Mouse (Mus musculus) thymus, postnatal 4 days (tissue): Measurements from ENCODE around the gene Lrrc28.

ENCODE experiments used
- DNase-seq: peaks from one replicate; pipeline ENCODE4 v3.0.0; 2021

The Lrrc28 gene

GRCm38 (mm10) chr7:67642955-67643354, 2.1 kb downstream of the Lrrc28 start:
- DNase-seq, result no peak

GRCm38 (mm10) chr7:67639006-67639405, 6.1 kb downstream of the Lrrc28 start:
- DNase-seq, result no peak

GRCm38 (mm10) chr7:67636161-67636560, 8.9 kb downstream of the Lrrc28 start:
- DNase-seq, result no peak

GRCm38 (mm10) chr7:67634210-67634609, 10.9 kb downstream of the Lrrc28 start:
- no peak for DNase-seq

- DNase-seq, result peak; percentile 54
Observed at GRCm38 (mm10) chr7:67632380-67632779, 12.7 kb downstream of the Lrrc28 start.

- peak; percentile 76 for DNase-seq
Observed at GRCm38 (mm10) chr7:67630817-67631216, 14.3 kb downstream of the Lrrc28 start.

GRCm38 (mm10) chr7:67629681-67630080, 15.4 kb downstream of the Lrrc28 start:
- no peak for DNase-seq

- DNase-seq, result no peak
Observed at GRCm38 (mm10) chr7:67626671-67627070, 18.4 kb downstream of the Lrrc28 start.

- no peak for DNase-seq
Observed at GRCm38 (mm10) chr7:67622151-67622550, 22.9 kb downstream of the Lrrc28 start.

- no peak for DNase-seq
Observed at GRCm38 (mm10) chr7:67619836-67620235, 25.2 kb downstream of the Lrrc28 start.

- no peak for DNase-seq
Observed at GRCm38 (mm10) chr7:67618316-67618715, 26.8 kb downstream of the Lrrc28 start.

- no peak for DNase-seq
Observed at GRCm38 (mm10) chr7:67617646-67618045, 27.4 kb downstream of the Lrrc28 start.

GRCm38 (mm10) chr7:67616890-67617289, 28.2 kb downstream of the Lrrc28 start:
- no peak for DNase-seq

- no peak for DNase-seq
Observed at GRCm38 (mm10) chr7:67614464-67614861, 30.6 kb downstream of the Lrrc28 start.

- no peak for DNase-seq
Observed at GRCm38 (mm10) chr7:67613795-67614463, 31.1 kb downstream of the Lrrc28 start.

- no peak for DNase-seq
Observed at GRCm38 (mm10) chr7:67608348-67609024, 36.6 kb downstream of the Lrrc28 start.

GRCm38 (mm10) chr7:67607669-67608347, 37.3 kb downstream of the Lrrc28 start:
- DNase-seq, result no peak

- no peak for DNase-seq
Observed at GRCm38 (mm10) chr7:67606250-67606649, 38.8 kb downstream of the Lrrc28 start.

GRCm38 (mm10) chr7:67605114-67605513, 40.0 kb downstream of the Lrrc28 start:
- no peak for DNase-seq

GRCm38 (mm10) chr7:67598050-67598449, 47.0 kb downstream of the Lrrc28 start:
- DNase-seq, result no peak

- DNase-seq, result no peak
Observed at GRCm38 (mm10) chr7:67596961-67597360, 48.1 kb downstream of the Lrrc28 start.

GRCm38 (mm10) chr7:67596322-67596721, 48.7 kb downstream of the Lrrc28 start:
- no peak for DNase-seq

- no peak for DNase-seq
Observed at GRCm38 (mm10) chr7:67593902-67594301, 51.2 kb downstream of the Lrrc28 start.

- no peak for DNase-seq
Observed at GRCm38 (mm10) chr7:67592670-67593069, 52.4 kb downstream of the Lrrc28 start.
